Mouse (Mus musculus): ENCODE measurements at regions not wholly inside any gene's neighbourhood (a gene's known extent, or its start where the extent isn't known, plus 50 kb on each side); places are given as distances from the start of the nearest gene placed in this dataset.

DNA sequence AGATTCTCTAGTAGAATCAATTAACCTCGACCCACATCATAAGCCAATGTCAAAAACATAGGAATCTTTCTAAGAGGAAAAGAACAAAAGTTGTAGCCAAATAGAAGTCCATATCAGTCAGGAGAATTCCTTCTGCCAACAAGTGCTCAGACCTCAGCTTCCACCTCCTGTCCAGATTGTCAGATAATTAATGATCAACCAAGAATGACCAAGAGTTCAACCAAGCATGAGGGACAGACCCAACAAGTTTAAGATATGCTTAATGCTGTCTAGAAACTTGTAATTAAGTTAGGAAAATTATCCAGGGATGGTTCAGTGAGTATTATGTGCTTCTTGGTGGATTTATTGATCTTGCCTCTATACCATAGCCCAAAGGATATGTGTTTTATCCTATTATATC, 238.6 kb downstream of the Nedd1 start:
- no peak for DNase-seq

DNA sequence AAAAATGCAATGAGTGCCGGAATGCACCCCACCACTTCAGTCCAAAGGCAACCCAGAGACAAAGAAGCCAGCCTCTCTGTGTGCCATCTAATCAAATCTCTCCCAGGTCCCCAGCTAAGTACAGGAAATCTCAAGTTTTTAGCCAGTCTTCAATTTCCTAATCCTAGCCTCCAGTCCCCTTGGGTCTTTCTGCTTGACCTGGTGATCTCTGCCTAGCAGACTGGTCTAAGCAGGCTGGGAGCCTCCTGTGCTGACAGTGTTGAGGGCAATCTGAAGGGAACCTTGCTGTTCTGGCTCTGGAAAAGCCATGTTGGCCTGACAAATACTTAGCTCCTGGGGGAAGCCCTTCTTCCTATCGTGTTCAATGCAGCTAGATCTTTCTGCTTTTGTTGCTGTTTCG, 248.9 kb downstream of the Nedd1 start:
- no peak for DNase-seq

DNA sequence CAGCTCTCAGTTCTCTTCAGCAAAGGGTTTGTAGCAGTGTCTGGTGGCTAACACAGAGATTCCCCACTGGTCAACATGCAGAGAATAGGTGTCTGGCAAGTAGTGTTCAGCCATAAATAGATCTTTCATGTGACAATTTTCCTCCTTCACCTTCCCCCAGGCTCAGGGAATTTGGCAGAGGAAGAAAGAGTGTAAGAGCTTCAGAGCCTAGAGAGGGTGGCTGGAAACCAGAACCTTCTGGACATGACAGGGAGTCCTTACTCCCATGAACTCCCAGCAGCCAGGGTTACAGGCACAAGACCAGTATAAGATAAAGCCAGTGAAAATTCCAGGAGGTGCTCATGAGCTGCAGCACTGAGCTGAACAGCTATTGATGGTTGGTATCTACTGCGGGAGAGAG, 251.1 kb downstream of the Nedd1 start:
- no peak for DNase-seq

DNA sequence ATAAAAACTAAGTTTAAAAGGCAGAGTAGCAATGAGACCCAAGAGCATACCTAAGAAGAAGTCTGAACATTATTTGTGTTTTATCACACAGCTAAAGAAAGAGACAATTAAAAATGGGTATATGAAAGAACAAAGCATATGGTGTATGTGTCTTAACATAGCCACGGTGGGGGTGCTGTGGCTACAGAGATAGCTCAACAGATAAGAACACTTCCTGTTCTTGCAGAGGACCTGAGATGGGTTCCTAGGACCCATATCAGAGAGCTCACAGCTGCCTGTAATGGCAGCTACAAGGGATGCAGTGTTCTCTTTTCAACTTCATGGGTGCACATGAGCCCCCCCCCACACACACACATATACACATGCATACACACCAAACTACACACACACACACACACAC, 267.0 kb downstream of the Nedd1 start:
- no peak for DNase-seq

DNA sequence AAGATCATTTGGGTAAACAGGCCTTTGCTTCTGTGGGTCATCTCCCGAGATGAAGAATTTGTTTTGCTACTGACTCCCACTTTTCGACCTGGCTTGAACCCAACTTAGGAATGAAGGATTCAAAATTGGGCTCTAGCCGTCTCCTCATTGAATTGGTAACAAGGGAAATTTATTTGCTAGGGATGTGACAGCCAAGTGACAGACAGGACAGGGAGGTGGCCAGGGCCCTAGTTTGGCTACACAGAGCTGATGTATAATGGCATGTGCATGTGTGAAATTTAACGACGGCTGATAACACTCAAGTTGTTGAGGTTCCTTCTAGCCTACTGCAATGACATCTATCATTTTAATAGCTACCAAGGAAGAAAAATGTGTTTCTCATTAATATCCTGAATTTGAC, 268.7 kb downstream of the Nedd1 start:
- DNase-seq = no peak

DNA sequence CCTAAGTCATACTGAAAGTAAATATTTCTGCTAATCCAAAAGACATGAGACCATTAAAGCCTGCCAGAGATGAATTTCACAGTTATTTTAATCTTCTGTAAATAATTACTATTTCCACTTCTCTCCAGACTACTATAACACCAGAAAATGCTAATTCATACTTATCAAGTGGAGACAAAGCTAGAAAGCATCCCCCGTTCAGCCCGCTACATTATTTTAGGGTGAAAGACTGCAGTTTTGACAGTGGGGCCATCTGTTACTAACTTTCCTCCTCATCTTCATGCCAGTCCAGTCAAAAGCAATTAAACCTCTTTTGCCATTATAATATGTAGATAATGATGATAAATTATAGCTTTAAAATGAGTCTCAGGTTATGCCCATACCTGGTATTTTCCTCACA, 276.3 kb downstream of the Nedd1 start:
- DNase-seq = no peak

DNA sequence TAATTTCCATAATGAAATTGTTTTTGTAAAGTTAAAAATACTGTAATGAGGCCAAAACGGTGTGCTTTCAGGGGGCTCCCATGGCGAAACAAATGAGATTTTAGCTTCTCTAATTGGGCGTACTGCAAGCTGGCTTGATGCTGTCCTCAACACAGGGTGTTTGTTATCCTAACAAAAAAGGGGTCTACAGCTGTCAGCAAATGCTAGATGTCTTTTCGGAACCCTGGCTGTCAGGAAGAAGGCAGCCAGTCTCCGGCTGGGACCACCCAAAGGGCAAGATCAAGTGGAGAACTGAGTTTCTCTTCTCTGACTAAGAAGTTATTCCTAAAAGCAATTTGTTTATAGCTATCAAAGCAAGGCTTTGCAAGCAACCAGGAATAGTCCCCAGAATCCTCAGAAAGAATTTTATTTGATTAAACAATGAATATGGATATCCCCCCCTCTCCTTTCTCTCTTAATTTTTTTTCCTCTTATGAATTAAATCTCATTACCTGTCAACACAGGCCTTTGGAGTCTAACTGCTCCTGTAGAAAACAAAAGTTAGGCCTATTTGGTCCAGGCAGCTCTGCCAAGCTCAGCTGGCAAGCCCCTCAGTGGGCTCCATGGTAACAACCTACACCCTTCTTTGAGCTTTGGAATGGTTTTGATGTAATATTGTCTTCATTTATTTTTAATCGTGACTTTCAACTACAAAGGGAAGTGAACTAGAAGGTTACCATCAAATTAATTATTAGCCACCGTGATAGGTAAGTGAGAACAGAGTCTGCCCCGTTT, 283.4 kb downstream of the Nedd1 start:
- no peak for DNase-seq

DNA sequence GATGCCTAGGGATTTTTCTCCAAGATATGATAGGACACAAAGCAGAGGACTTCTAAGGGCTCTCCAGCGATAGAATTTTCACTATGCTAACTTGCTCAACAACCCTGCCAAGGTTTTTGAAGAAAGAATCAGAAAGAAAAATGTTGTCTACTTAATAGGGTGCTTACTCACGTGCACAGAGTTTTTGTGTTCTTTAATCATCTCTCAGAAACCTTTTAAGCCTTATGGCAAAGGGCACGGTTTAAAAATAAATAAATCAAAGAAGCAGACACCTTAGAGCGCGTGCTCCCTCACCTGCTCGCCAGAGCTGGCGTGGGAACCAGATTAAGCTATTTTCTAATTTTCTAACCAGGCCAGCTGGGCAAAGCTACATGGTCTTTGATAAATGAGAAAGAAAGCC, 293.0 kb downstream of the Nedd1 start:
- no peak for DNase-seq

DNA sequence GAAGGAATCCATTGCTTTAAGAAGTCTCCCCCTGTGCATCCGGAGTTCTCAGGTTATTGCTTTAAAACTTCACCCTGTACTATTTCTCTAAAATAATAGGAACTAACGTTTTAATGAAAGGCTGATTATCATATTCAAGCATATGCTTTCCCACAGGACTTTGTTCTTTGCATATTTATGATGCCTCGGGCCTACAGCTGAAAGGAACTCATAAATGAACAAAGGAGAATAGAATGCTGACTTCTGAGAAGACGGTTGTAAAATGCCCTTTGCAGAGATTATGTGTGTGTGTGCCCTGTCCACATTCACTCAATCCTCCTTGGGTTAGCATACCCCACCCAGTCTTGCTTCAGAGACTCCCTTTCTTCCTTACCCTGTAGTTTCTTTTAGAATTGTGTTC, 294.2 kb downstream of the Nedd1 start:
- DNase-seq = no peak

DNA sequence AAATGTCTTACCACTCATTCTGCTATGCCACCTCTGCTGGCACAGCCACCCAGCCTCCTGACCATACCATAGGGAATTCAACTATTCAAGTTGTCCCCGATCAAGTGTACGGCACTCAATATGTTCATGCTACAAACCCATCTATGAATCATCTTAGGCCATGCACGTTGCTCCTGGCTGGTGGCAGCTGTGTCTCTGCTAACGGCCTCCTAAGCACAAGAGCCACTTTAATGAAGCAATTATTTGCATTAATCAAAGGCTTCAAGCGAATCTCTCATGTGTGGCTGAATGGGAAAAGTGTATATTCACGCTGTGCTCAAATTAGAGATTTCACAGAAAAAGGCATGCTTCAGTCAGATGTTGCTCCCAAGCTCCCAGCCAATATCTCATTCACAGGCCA, 295.8 kb downstream of the Nedd1 start:
- no peak for DNase-seq

DNA sequence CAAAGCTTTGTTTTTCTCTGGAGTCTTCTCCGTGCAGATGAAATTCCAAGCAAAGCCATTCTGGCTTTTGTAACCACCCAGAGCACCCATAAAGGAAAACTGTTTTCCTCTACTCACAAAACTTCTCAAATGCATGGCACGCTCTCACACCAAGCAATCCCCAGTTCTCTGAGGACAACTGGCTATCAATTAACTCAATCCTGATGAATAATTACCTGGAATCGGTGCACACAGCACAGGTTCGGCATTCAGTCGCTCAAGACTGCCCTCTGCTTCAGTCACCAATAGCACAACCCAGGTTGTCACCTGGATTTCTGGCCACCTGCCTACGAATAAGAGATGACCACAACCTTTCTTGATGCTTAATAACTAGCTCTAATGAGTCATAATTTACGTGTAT, 309.5 kb downstream of the Nedd1 start:
- no peak for DNase-seq

DNA sequence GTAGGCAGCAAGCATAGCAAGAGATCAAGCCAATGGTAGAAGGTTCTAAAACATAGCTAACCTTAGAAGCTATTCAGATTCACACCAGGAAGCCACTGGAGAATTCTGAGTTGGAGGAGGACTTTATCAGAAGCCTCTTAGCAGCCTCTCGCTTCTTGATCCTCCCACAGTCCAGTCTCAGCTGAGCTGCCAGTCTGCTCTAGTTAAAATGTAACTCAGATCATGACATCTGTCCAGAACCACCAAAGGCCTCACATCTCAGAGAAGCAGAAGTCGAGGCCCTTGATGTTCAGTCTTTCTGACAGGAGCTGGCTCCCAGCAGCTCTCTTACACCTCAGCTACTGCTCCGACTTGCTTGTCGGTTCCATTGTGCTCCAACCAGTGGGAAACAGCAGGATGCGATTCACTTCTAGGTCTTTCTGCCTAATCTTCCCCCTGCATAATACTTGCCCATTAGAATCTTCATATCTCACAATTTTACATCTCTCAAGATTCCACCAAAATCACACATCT, 311.4 kb downstream of the Nedd1 start:
- no peak for DNase-seq

DNA sequence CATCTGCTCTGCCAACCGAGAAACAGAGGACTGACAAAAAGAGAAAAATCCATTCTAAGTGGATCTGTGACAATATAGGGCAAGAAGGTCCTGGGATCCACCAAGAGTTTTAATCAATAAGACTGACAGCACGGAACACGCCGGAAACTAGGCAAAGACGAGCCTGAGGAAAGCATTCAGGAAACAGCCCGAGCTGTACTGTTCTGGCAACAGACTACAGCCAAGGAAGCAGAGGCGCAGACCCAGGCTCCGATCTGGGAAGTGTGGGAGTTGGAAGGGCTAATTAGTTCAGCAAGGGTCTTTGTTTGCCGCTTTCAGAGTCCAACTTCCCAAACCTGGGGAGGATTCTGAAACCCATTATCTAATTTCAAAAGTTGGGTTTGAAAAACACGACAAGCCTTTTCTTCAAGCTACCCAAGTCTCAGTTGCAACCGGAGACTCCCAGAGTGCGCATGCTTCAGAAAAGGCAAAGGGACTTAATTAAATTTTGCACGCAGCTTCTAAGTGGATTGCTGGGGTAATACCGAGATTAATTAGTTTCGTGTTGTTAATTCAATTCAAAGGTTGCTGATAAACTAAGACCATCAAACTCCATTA, 317.4 kb downstream of the Nedd1 start:
- DNase-seq = no peak

DNA sequence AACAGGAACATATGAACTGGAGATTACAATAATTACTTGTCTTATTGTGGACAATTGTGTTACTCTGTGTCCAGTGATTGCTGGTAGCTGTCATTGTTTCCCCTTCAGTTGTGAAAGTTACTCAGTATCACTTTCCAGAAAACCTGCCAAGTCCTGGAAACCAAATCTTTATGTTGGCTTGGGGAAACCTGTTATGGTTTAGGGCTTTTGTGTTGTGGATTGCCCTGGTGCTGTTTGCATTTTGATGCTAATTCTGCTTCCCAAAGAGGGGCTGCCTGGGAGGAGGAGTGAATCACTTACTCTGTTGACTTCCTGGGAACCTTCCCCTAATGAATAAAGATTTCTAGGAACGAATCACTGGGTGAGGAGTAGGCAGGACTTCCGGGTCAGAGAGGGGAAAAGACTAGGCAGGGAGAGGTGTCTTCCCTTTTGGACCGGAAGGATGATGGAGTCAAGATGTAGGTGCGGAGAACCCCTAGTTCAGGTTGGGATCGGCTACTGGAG, 321.6 kb downstream of the Nedd1 start:
- no peak for DNase-seq

DNA sequence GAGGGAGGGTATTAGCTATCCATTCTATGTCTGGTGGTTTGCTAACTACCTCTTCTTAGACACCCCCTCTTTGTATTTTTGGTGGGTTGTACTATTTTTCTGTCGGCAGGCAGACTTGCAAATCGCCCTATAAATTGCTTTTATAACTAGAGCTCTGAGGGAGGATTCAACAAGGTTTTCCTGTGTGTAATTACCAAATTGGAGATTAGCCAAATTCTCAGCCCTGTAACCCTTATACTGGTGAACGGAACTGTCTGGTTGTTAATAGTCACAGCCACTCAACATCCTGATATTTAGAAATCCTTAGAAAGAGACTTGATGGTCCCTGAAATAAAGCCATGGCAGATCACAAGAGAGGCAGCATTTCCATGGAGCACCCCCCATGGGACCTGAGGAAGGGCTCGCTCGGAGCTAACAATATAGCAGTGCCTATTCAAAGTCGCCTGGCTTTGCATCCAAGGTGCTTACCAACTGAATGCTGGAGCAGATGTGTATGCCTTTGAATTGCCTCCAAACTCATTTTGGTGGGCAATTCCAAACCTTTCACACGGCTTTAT, 333.0 kb downstream of the Nedd1 start:
- DNase-seq = no peak

DNA sequence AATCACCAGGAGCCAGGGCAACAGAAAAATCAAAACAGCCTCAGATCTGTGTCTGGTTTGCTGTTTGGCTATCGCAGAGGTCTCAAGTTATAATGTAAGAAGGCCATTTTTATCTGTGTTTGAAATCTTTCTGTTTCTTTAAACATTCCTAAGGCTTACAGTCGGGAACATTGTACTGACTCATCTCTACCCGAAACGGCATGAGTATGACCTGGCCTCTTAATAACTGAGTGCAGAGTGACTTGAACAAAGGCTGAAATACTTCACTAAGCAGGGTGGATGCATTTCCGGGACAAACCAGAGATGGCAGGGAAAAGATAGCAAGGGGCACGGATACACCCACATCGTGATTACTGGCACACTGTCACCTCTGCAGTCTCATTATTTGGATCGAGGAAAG, 355.1 kb downstream of the Nedd1 start:
- DNase-seq = no peak

DNA sequence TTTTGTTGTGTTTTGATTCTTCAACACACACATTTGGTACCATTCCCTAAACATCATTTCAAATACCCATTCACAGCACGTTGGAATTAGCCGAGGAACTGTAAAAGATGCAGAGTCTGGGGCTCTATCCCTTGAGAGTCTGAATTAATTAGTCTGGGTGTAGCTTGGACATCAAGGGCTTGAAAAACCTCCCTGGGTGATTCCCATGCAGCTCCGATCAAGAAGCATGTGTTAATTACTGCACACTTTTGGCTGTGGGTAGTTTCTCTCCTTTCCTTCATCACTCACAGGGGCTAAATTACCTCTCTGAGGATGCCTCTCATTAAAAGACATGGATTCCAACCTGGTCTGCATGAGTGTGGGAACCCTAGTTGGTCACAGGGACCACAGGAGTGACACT, 365.5 kb downstream of the Nedd1 start:
- DNase-seq = no peak

DNA sequence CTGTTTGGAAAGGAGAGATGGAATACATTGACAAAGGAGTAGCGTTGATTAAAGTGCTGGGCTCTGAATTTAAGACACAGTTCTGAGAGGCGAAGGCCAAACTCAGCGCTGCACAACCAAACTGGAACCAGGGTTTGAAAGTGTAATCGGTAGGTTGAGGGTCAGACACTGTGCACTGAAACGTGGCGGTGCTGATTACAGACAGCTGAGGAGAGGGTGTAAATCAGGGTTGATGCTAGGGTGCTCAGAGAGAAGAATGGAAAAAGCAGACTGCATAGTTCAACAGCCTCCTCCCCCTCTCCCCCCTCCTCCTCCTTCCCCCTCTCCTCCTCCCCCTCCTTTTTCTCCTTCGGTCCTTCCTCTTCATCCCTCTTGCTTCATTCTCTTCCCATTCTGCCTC, 373.2 kb downstream of the Nedd1 start:
- no peak for DNase-seq

DNA sequence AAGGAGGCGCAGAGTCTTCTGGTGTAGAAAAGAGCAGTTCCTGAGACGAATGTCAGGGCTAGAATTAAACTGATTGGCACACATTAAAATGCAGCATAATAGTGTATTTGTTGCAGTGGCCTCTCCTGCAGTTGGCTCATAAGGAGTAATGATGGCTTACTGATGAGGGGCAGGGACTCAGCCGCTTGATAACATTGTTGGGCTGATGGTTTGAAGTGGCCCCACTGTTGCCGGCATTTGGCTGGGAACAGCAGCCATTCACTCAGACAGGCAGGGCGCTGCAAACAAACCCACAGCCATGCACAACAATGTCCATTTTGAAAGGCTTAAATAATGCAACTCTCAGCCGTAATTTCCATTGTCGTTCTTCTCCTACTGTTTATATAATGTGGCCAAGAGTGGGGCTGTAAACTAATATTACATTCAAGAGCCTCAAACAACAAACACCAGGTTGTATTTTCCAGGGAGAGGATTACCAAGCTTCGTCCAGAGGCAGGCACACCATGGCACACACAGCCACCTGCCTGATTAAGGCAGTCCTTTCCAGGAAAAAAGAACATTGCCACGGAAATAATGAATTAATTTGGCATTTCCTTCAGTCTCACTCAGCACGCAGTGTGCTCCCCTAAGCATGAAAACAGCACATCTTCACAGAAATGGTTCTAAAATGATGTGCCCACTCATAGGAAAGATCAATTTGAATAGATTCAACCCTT, 374.1 kb downstream of the Nedd1 start:
- no peak for DNase-seq

DNA sequence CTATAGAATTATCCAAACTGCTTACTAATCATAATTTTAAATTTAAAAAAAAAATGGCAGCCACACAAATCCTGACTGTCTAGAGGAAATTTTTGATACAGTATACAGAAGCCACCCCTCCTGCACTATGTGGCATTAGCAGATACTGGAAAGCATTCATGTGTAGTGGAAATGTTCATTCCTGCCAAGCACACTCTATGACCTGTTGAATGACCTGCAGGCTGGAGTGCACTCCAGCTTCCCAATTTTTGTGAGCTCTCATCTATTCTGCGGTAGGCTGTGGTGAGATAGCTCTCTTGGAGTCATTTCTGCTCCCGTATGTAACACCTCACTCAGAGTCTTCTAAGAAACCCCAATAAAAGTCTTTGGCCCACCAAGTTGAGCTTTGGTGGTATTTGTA, 382.5 kb downstream of the Nedd1 start:
- no peak for DNase-seq

DNA sequence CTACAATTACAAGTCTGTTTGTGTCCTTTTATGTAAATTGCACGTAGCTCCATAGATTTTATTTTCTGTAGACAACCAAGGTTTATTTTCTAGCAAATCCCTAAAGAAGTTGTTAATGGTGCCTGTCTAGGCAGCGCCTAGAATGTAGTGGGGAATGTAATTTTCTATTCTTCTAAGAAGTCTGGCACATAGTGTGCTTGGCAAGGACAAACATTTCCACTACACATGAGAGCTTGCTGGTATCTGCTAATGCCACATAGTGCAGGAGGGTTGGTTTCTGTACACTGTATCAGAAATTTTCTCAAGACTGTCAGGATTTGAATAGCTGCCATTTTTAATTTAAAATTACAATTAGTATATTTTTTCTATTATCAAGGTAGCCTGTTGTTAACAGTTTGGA, 385.3 kb downstream of the Nedd1 start:
- no peak for DNase-seq

DNA sequence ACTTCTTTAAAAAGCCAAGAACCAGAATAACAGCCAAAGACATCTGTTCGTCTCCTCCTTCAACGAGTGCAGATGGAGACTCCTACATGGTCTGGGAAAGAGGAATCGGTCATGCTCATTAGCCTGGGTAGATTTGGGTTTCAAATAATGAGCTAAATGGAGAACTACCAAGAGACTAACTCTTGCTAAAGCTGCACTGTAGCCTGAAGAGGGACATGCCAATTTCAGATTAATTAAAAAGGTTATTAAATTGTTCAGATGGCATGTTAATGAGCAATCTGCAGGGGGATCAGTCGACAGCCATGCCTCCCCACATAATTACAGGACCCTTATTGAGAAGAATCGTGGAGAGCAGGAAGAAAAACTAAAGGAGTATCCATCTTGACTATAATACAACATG, 386.1 kb downstream of the Nedd1 start:
- DNase-seq = no peak

DNA sequence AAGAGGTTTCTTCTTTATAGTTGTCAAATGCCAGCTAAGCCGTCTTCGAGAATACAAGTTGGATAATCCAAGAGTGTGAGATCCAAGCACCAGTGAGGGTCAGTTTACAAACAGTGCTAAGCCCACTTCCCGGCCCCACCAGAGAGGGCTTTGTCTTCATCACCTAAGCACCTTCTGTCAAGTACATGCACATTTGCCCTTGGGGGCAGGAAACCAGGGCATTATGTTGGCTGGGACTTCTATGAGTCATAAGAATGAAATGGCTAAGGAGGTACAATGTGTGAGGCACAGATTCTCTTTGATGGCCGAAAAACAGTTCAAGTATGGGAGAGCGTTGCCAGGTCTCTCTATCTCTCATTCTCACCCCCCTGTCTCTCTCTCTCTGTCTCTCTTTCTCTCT, 387.1 kb downstream of the Nedd1 start:
- DNase-seq = no peak

DNA sequence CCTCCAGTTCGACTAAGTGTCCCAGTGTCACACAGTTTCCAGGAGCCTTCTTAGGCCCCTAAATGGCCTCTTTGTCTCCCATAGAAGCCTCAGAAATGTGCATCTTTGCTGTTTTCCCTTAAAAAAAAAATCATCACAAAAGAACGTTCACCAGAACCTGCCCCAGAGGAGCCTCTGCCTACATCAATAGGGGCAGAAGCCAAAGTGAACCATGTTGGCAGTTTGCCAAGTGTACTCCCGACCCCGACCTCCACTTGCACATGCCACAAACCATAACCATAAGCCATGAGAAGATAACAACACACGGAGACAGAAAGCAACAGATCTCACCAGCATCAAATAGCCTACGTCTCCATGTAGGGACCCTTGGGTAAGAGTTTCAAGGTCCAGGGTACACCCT, 388.4 kb downstream of the Nedd1 start:
- DNase-seq = no peak
